Comparison of ENCODE assay signal across 40 mouse cellular contexts in the genomic region with DNA sequence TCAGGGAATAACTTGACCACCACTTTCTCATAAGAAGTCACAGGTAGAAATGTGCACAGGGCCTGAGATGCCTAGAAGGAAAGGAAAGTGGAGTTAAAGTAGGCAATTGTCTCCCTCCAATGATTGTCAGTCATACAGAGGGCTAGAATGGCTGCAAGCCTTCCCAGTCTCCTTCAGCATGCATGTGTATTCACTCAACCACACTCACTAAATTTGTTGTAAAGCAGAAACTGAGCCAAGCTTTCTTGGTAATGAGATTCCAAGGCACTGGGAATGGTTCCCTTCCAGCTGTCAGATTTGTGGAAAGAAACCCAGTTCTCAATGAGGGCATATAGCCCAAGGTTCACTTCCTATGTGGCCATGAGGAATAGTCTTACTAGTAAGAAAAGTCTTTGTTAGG. TPM values are rescaled to one million over a fixed set of nuclear protein-coding genes. Genes with fewer than 3 reads are reported as not detected.
DNase-seq lines count a peak whose midpoint lies in the region; ATAC-seq and TF ChIP-seq lines count a peak whose summit lies in the region.
"Had no signal": no experiment of that assay in that cellular context is flagged by ENCODE, and none has a peak within 500 bp of the region (broad histone marks: within the 10 kb centered on the region; RNA-seq: fewer than 3 reads in every experiment).

No protein-coding gene starts in this region.

- no peak overlapping the region for H3K4me2 ChIP-seq in lung, embryonic 15.5 days
- no peak overlapping the region for H3K4me2 ChIP-seq in kidney, embryonic 14.5 days (replicated peaks; ENCODE audit: low read depth, low read length)
- H3K4me2 ChIP-seq: heart, embryonic 15.5 days; hindbrain, embryonic 13.5 days; limb, embryonic 12.5 days; liver, embryonic 11.5 days; stomach, embryonic 15.5 days had no signal

- no peaks in the 10 kb centered on the region for H3K79me2 ChIP-seq in heart, adult 2 months (replicated peaks; ENCODE audit: control insufficient read depth, insufficient read depth, low read length)

- H3K9ac ChIP-seq in heart, adult 2 months (ENCODE audit: low read depth, low read length) = no peak overlapping the region
- H3K9ac ChIP-seq in lung, embryonic 15.5 days = no peak overlapping the region
- H3K9ac ChIP-seq in kidney, embryonic 14.5 days (ENCODE audit: low read depth, low read length) = no peak overlapping the region
- H3K9ac ChIP-seq: forebrain, postnatal 0 days; heart, embryonic 15.5 days; hindbrain, embryonic 13.5 days; limb, embryonic 12.5 days; stomach, embryonic 15.5 days had no signal

- H3K4me3 ChIP-seq in heart, adult 2 months = no peak overlapping the region
- no peak overlapping the region for H3K4me3 ChIP-seq in lung, embryonic 15.5 days
- H3K4me3 ChIP-seq in kidney, embryonic 14.5 days (ENCODE audit: low read length) = no peak overlapping the region
- H3K4me3 ChIP-seq: forebrain, embryonic 10.5 days; heart, embryonic 15.5 days; hindbrain, embryonic 13.5 days; limb, embryonic 12.5 days; midbrain, embryonic 10.5 days; stomach, embryonic 15.5 days had no signal

- TF ChIP-seq EP300 in heart, adult 2 months (IDR thresholded peaks at IDR 0.05; ENCODE audit: insufficient read depth, low read depth, low read length) = no peak

- no peaks in the 10 kb centered on the region for H3K36me3 ChIP-seq in heart, adult 2 months (ENCODE audit: control insufficient read depth, insufficient read depth, low read length)
- no peaks in the 10 kb centered on the region for H3K36me3 ChIP-seq in lung, embryonic 15.5 days
- no peaks in the 10 kb centered on the region for H3K36me3 ChIP-seq in kidney, embryonic 14.5 days (ENCODE audit: control insufficient read depth, insufficient read depth, low read length)
- H3K36me3 ChIP-seq: forebrain, embryonic 10.5 days; heart, embryonic 15.5 days; hindbrain, embryonic 13.5 days; limb, embryonic 12.5 days; midbrain, embryonic 10.5 days; stomach, embryonic 15.5 days had no signal

- TF ChIP-seq CTCF in heart, adult 2 months (IDR thresholded peaks at IDR 0.05) = no peak

- no peaks in the 10 kb centered on the region for H3K4me1 ChIP-seq in heart, adult 2 months (ENCODE audit: control insufficient read depth, insufficient read depth, low read length)
- no peaks in the 10 kb centered on the region for H3K4me1 ChIP-seq in lung, embryonic 15.5 days
- no peaks in the 10 kb centered on the region for H3K4me1 ChIP-seq in kidney, embryonic 14.5 days (ENCODE audit: control insufficient read depth, insufficient read depth, low read length)
- H3K4me1 ChIP-seq: forebrain, embryonic 10.5 days; heart, embryonic 15.5 days; hindbrain, embryonic 13.5 days; limb, embryonic 12.5 days; midbrain, embryonic 10.5 days; stomach, embryonic 15.5 days had no signal

- H3K27ac ChIP-seq in heart, adult 2 months = no peak overlapping the region
- H3K27ac ChIP-seq in lung, embryonic 15.5 days = peak overlapping the region; percentile 46
- H3K27ac ChIP-seq in kidney, embryonic 14.5 days (ENCODE audit: low read depth, low read length) = no peak overlapping the region
- H3K27ac ChIP-seq: forebrain, embryonic 10.5 days; heart, embryonic 15.5 days; hindbrain, embryonic 13.5 days; limb, embryonic 12.5 days; midbrain, embryonic 10.5 days; stomach, embryonic 15.5 days had no signal

- H3K9me3 ChIP-seq in lung, embryonic 15.5 days = no peaks in the 10 kb centered on the region
- H3K9me3 ChIP-seq in kidney, embryonic 14.5 days (ENCODE audit: control insufficient read depth, low read length) = no peaks in the 10 kb centered on the region
- H3K9me3 ChIP-seq: forebrain, embryonic 10.5 days; heart, embryonic 15.5 days; hindbrain, embryonic 13.5 days; limb, embryonic 12.5 days; midbrain, embryonic 10.5 days; stomach, embryonic 15.5 days had no signal

- H3K27me3 ChIP-seq in heart, adult 2 months (ENCODE audit: control insufficient read depth, insufficient read depth, low read length) = no peaks in the 10 kb centered on the region
- H3K27me3 ChIP-seq in lung, embryonic 15.5 days = no peaks in the 10 kb centered on the region
- H3K27me3 ChIP-seq in kidney, embryonic 14.5 days (ENCODE audit: control insufficient read depth, insufficient read depth, low read length) = no peaks in the 10 kb centered on the region
- H3K27me3 ChIP-seq: heart, embryonic 15.5 days; hindbrain, embryonic 13.5 days; limb, embryonic 12.5 days; stomach, embryonic 15.5 days had no signal

- peak; percentile 14 to 15 for DNase-seq in heart, adult 18-20 months
- DNase-seq in heart, adult 2 months = no peak
- peak; percentile 43 for DNase-seq in adipocyte (ENCODE audit: low spot score)
- DNase-seq in lung, postnatal 25 days (ENCODE audit: low spot score) = peak; percentile 46
- DNase-seq in embryo, embryonic 10 days (ENCODE audit: low spot score) = no peak
- DNase-seq: adrenal gland, adult 2 months; adrenal gland, postnatal 36 days; B cell, adult 2 months; cerebellum, adult 2 months; cerebellum, postnatal 14 days; forebrain, postnatal 0 days; gastrocnemius, postnatal 14 days; heart, postnatal 4 days; kidney, adult 8-10 months; kidney, postnatal 10 days; layer of hippocampus, adult 9-11 months; right cerebral cortex, postnatal 25 days; thymus, postnatal 14 days had no signal

- ATAC-seq in lung, embryonic 15.5 days (ENCODE audit: borderline replicate concordance, extremely low read depth, low FRiP score, low TSS enrichment) = peak; percentile 94
- ATAC-seq in kidney, embryonic 14.5 days (ENCODE audit: low FRiP score, low TSS enrichment) = no peak
- ATAC-seq: forebrain, postnatal 0 days; intestine, embryonic 16.5 days; midbrain, embryonic 16.5 days had no signal

- TF ChIP-seq POLR2A in heart, adult 2 months (IDR thresholded peaks at IDR 0.05; ENCODE audit: insufficient read depth, low read depth, low read length) = no peak

- intact Hi-C loops in heart, adult 2 months (cut with DNase I) = loop anchor here (5.0 kb wide), 1 partner anchor 238 kb away; no protein-coding TSS in a partner anchor

RNA-seq across cellular contexts. Expression of gene Mroh9, which starts 29.8 kb away (rescaled TPM):
- total RNA-seq in heart, adult 18-20 months (2021) = not detected
- not detected for total RNA-seq in heart, adult 2 months (2021)
- polyA plus RNA-seq in heart, adult 2 months (2012; rRNA removed) = not detected in 2 replicates
- polyA plus RNA-seq in lung, embryonic 15.5 days (2015; fragmentation: Nextera tagmentation; extraction: Ambion mirVana) = not detected in 2 replicates
- polyA plus RNA-seq in kidney, embryonic 14.5 days (2014; fragmentation: Nextera tagmentation; extraction: Ambion mirVana) = not detected in 2 replicates
- total RNA-seq: adrenal gland, adult 2 months; adrenal gland, postnatal 36 days; forebrain, postnatal 0 days; gastrocnemius, postnatal 14 days; granulocyte monocyte progenitor cell, adult 5-6 weeks; heart, postnatal 4 days; left cerebral cortex, adult 18-20 months; left cerebral cortex, postnatal 14 days; megakaryocyte progenitor cell, adult 5-6 weeks; neutrophil, adult 5-6 weeks had no signal
- polyA plus RNA-seq: adrenal gland, adult 2 months; brain, embryonic 14.5 days; cerebellum, adult 2 months; cortical plate, adult 2 months; embryonic facial prominence, embryonic 11.5 days; forebrain, embryonic 10.5 days; forebrain, postnatal 0 days; heart, embryonic 15.5 days; hindbrain, embryonic 13.5 days; intestine, embryonic 16.5 days; large intestine, adult 2 months; limb, embryonic 12.5 days; liver, embryonic 11.5 days; liver, embryonic 16.5 days; midbrain, embryonic 10.5 days; midbrain, embryonic 16.5 days; neural tube, embryonic 11.5 days; stomach, embryonic 15.5 days had no signal

Comparison
In these comparisons a context has a peak if more than half of its experiments do, and no peak if none do; other contexts are left out.
1. DNase-seq: peak in heart, adult 18-20 months (2 of 2), adipocyte (single experiment) and lung, postnatal 25 days (single experiment); none in heart, adult 2 months (0 of 2) and embryo, embryonic 10 days (single experiment).